Comparison of ENCODE assay signal across 16 mouse cellular contexts in the genomic region with DNA sequence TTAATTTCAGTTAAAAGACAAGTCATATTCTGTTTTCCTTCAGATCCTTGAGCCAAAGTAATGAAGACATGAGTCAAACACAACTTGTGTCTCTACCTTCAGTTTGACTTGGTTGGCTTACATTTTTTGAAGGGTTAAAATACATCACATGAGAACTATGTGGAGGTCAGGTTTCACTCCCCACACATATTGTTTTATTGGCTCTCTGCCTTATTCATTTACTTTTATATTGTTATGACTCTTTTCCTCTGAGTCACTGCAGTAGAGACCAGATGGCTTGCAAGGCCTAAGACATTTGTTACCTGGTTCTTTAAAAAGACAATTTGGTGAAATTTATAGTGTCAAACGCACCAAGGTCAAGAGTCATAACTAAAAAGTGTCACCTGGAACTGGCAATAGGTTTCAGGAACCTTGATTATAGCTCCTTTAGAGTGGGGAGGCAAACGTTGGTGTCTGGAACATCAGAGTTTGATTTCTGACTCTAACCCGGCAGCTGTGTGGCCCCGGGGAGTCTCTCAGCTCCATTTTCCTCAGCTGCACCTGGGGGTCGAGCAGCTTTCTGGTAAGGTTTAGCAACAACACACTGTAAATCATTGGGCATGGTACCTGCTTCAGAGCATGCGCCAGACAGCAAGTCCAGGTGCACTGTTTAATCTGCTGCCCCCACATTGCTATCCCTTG.
DNase-seq lines count a peak whose midpoint lies in the region; ATAC-seq and TF ChIP-seq lines count a peak whose summit lies in the region.
"Had no signal": no experiment of that assay in that cellular context is flagged by ENCODE, and none has a peak within 500 bp of the region (broad histone marks: within the 10 kb centered on the region; RNA-seq: fewer than 3 reads in every experiment).

No protein-coding gene starts in this region.

- H3K79me3 ChIP-seq in C2C12 (ENCODE audit: low read depth), result no peaks in the 10 kb centered on the region

- peak; percentile 48 for DNase-seq in 3134 (ENCODE audit: extremely low read depth, insufficient read length, low spot score)
- peak; percentile 32 for DNase-seq in large intestine, adult 2 months (ENCODE audit: low read depth, low spot score)
- DNase-seq in thymus, adult 2 months, result peak; percentile 36
- no peak for DNase-seq in urinary bladder, adult 2 months (ENCODE audit: low spot score)
- no peak for DNase-seq in hindbrain, embryonic 14.5 days (ENCODE audit: low spot score)
- DNase-seq in layer of hippocampus, adult 18-20 months (ENCODE audit: low spot score in 2 of 2), result no peak
- DNase-seq: adrenal gland, adult 2 months; cerebellum, adult 11-12 months; cerebellum, postnatal 36 days; heart, postnatal 36 days; lung, adult 18-20 months; spleen, adult 18-20 months had no signal

- H3K4me3 ChIP-seq in C2C12 (ENCODE audit: insufficient read depth, poor library complexity, severe bottlenecking), result no peak overlapping the region
- no peak overlapping the region for H3K4me3 ChIP-seq in thymus, adult 2 months (ENCODE audit: control insufficient read depth, insufficient read depth, low read length)
- H3K4me3 ChIP-seq in hindbrain, embryonic 14.5 days (replicated peaks; ENCODE audit: low read length), result no peak overlapping the region
- H3K4me3 ChIP-seq: heart, embryonic 12.5 days; kidney, embryonic 15.5 days had no signal

- H3K27me3 ChIP-seq in C2C12 (ENCODE audit: control insufficient read depth, insufficient read depth, insufficient read length), result no peaks in the 10 kb centered on the region
- no peaks in the 10 kb centered on the region for H3K27me3 ChIP-seq in thymus, adult 2 months (ENCODE audit: control insufficient read depth, insufficient read depth, low read length)
- no peaks in the 10 kb centered on the region for H3K27me3 ChIP-seq in hindbrain, embryonic 14.5 days (ENCODE audit: control insufficient read depth, insufficient read depth, low read length)
- H3K27me3 ChIP-seq: heart, embryonic 12.5 days; kidney, embryonic 15.5 days had no signal

- ATAC-seq in hindbrain, embryonic 14.5 days (ENCODE audit: low FRiP score), result no peak
- ATAC-seq: hindbrain, postnatal 0 days had no signal

- no peak for TF ChIP-seq CTCF in C2C12 (IDR thresholded peaks at IDR 0.05; ENCODE audit: control insufficient read depth, insufficient read depth, insufficient read length)
- no peak for TF ChIP-seq CTCF in thymus, adult 2 months (IDR thresholded peaks at IDR 0.05; ENCODE audit: borderline replicate concordance, control insufficient read depth, extremely low read depth, insufficient read depth, low read length, poor library complexity)

- peak overlapping the region; percentile 5; the same call in 1 of the 2 replicates for H3K27ac ChIP-seq in thymus, adult 2 months (ENCODE audit: control insufficient read depth, insufficient read depth, low read length)
- H3K27ac ChIP-seq in hindbrain, embryonic 14.5 days, result no peak overlapping the region
- H3K27ac ChIP-seq: hindbrain, postnatal 0 days; kidney, embryonic 15.5 days had no signal

- H3K36me3 ChIP-seq in C2C12 (ENCODE audit: control insufficient read depth, insufficient read depth), result no peaks in the 10 kb centered on the region
- no peaks in the 10 kb centered on the region for H3K36me3 ChIP-seq in thymus, adult 2 months (ENCODE audit: control insufficient read depth, insufficient read depth, low read length)
- H3K36me3 ChIP-seq in hindbrain, embryonic 14.5 days (replicated peaks; ENCODE audit: control insufficient read depth, insufficient read depth), result no peaks in the 10 kb centered on the region
- H3K36me3 ChIP-seq: heart, embryonic 12.5 days; kidney, embryonic 15.5 days had no signal

- no peak for TF ChIP-seq POLR2A in thymus, adult 2 months (IDR thresholded peaks at IDR 0.05; ENCODE audit: control insufficient read depth, extremely low read depth, insufficient read depth, low read length, poor library complexity)

- H3K79me2 ChIP-seq in C2C12 (ENCODE audit: control insufficient read depth, insufficient read depth), result no peaks in the 10 kb centered on the region

- H3K4me1 ChIP-seq in thymus, adult 2 months (replicated peaks; ENCODE audit: control insufficient read depth, insufficient read depth, low read length), result 0 out of 2 replicates have a peak, but pooled peaks cover 4% of the 10 kb centered on the region
- no peaks in the 10 kb centered on the region for H3K4me1 ChIP-seq in hindbrain, embryonic 14.5 days (replicated peaks; ENCODE audit: control insufficient read depth, insufficient read depth, low read length)
- H3K4me1 ChIP-seq: heart, embryonic 12.5 days had no signal

- no peak overlapping the region for H3ac ChIP-seq in C2C12 (ENCODE audit: control insufficient read depth, insufficient read length, low read depth)

- 18% methylated on average over 6 of the region's 6 CpGs for WGBS in large intestine, adult 2 months
- 67% methylated on average over 6 of the region's 6 CpGs for WGBS in thymus, adult 2 months
- 76% methylated on average over 6 of the region's 6 CpGs for WGBS in hindbrain, embryonic 14.5 days

- no peaks in the 10 kb centered on the region for H3K9me3 ChIP-seq in hindbrain, embryonic 14.5 days (ENCODE audit: control insufficient read depth, low read length)
- H3K9me3 ChIP-seq: heart, embryonic 12.5 days; kidney, embryonic 15.5 days had no signal

- H3K9ac ChIP-seq in hindbrain, embryonic 14.5 days, result no peak overlapping the region
- H3K9ac ChIP-seq: heart, embryonic 12.5 days; kidney, embryonic 15.5 days had no signal

- H3K4me2 ChIP-seq in hindbrain, embryonic 14.5 days (replicated peaks), result no peak overlapping the region
- H3K4me2 ChIP-seq: heart, embryonic 12.5 days; kidney, embryonic 15.5 days had no signal

TF ChIP-seq in C2C12, 6 proteins besides CTCF, POLR2A, EP300 and RAD21:
- TF ChIP-seq MAX (IDR thresholded peaks at IDR 0.05) (no peak), USF1 (IDR thresholded peaks at IDR 0.05; ENCODE audit: low read depth) (peak; percentile 43)

Comparison
In these comparisons a context has a peak if more than half of its experiments do, and no peak if none do; other contexts are left out.
1. DNase-seq: peak in 3134 (single experiment), large intestine, adult 2 months (single experiment) and thymus, adult 2 months (single experiment); none in urinary bladder, adult 2 months (single experiment), hindbrain, embryonic 14.5 days (single experiment) and layer of hippocampus, adult 18-20 months (0 of 2).